In the genomic region with DNA sequence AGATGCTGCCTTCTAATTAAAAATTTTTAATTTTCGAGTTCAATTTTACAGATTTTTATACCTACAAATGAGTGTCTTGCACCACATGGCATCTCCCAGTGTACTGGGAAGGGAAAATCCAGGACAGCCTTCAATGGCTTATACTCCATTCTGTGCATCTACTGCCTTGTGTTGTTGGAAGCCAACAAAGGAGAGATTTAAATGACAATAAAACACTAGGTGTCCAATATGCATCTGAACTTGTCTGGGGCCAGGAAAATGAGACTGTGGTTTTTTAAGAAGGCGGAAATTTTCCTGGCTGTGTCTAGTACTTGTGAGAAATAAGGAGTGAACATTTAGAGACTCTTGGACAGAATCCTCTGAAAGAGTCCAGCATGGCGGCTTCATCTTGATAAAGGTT, we compare ENCODE assay signal across 26 mouse cellular contexts.
DNase-seq lines count a peak whose midpoint lies in the region; ATAC-seq and TF ChIP-seq lines count a peak whose summit lies in the region.
"Had no signal": no experiment of that assay in that cellular context is flagged by ENCODE, and none has a peak within 500 bp of the region (broad histone marks: within the 10 kb centered on the region; RNA-seq: fewer than 3 reads in every experiment).

No protein-coding gene starts in this region.

- no peak for ATAC-seq in kidney, embryonic 15.5 days (replicated peaks; ENCODE audit: low FRiP score)
- ATAC-seq in megakaryocyte, adult 5-6 weeks (ENCODE audit: poor library complexity, severe bottlenecking): no peak
- ATAC-seq: activated CD4-positive, CD25-positive, alpha-beta regulatory T cell, adult 4 months; forebrain, embryonic 14.5 days; forebrain, embryonic 16.5 days; Patski had no signal

- WGBS in kidney, embryonic 15.5 days: 87% methylated on average over 3 of the region's 3 CpGs

- no peaks in the 10 kb centered on the region for H3K27me3 ChIP-seq in kidney, embryonic 15.5 days
- H3K27me3 ChIP-seq: embryonic facial prominence, embryonic 13.5 days; embryonic facial prominence, embryonic 15.5 days; forebrain, embryonic 12.5 days; Patski had no signal

- H3K27ac ChIP-seq in kidney, embryonic 15.5 days: no peak overlapping the region
- H3K27ac ChIP-seq: embryonic facial prominence, embryonic 13.5 days; embryonic facial prominence, embryonic 15.5 days; forebrain, embryonic 10.5 days; forebrain, embryonic 12.5 days had no signal

- H3K9ac ChIP-seq in kidney, embryonic 15.5 days: no peak overlapping the region
- H3K9ac ChIP-seq: embryonic facial prominence, embryonic 13.5 days; embryonic facial prominence, embryonic 15.5 days; forebrain, embryonic 12.5 days had no signal

- H3K4me2 ChIP-seq in kidney, embryonic 15.5 days: no peak overlapping the region
- H3K4me2 ChIP-seq: embryonic facial prominence, embryonic 13.5 days; embryonic facial prominence, embryonic 15.5 days; forebrain, embryonic 12.5 days had no signal

- H3K4me1 ChIP-seq in kidney, embryonic 15.5 days: no peaks in the 10 kb centered on the region
- H3K4me1 ChIP-seq: embryonic facial prominence, embryonic 13.5 days; embryonic facial prominence, embryonic 15.5 days; forebrain, embryonic 10.5 days; forebrain, embryonic 12.5 days had no signal

- TF ChIP-seq CTCF in brain, embryonic 14.5 days (IDR thresholded peaks at IDR 0.05; ENCODE audit: borderline replicate concordance, extremely low read depth, insufficient read depth, insufficient read length): no peak

- DNase-seq in ES-CJ7 (ENCODE audit: low read depth, low spot score) (peak; percentile 82), R1 (ENCODE audit: low read depth, low spot score) (peak; percentile 91)
- peak; percentile 4 for DNase-seq in brain, embryonic 14.5 days (ENCODE audit: low read depth)
- no peak for DNase-seq in layer of hippocampus, adult 9-11 months
- DNase-seq: adrenal gland, adult 8-10 months; adrenal gland, postnatal 14 days; adrenal gland, postnatal 36 days; cerebellum, adult 11 months; cerebellum, adult 18-20 months; cerebellum, adult 8-10 months; cerebellum, adult 9-11 months; cerebellum, postnatal 14 days; cerebellum, postnatal 36 days; embryo, embryonic 11 days had no signal

- TF ChIP-seq POLR2A in brain, embryonic 14.5 days (IDR thresholded peaks at IDR 0.05; ENCODE audit: borderline replicate concordance, extremely low read depth, insufficient read depth, insufficient read length, poor library complexity, severe bottlenecking): no peak

- no peaks in the 10 kb centered on the region for H3K9me3 ChIP-seq in kidney, embryonic 15.5 days (replicated peaks)
- H3K9me3 ChIP-seq: embryonic facial prominence, embryonic 13.5 days; embryonic facial prominence, embryonic 15.5 days; forebrain, embryonic 10.5 days; forebrain, embryonic 12.5 days had no signal

- H3K4me3 ChIP-seq in kidney, embryonic 15.5 days (replicated peaks): no peak overlapping the region
- H3K4me3 ChIP-seq: embryonic facial prominence, embryonic 13.5 days; embryonic facial prominence, embryonic 15.5 days; erythroblast, embryonic 14.5 days; forebrain, embryonic 10.5 days; forebrain, embryonic 12.5 days had no signal

- no peaks in the 10 kb centered on the region for H3K36me3 ChIP-seq in kidney, embryonic 15.5 days
- H3K36me3 ChIP-seq: embryonic facial prominence, embryonic 13.5 days; embryonic facial prominence, embryonic 15.5 days; forebrain, embryonic 10.5 days; forebrain, embryonic 12.5 days; G1E had no signal
